Mouse (Mus musculus) neural tube, postnatal 0 days (tissue): Measurements from ENCODE around the gene Supt16. TPM values are rescaled to one million over a fixed set of nuclear protein-coding genes. Genes with fewer than 3 reads are reported as not detected.

Experiments
- polyA plus RNA-seq: library from polyadenylated mRNA; unstranded; fragments of >200 nt; fragmentation: Nextera tagmentation; extraction: Ambion mirVana; gene quantifications from 2 replicates; pipeline ENCODE4 v1.2.1, GENCODE M21; 2015

The Supt16 gene
- polyA plus RNA-seq = 35.4 and 35.9 TPM in 2 replicates

DNA sequence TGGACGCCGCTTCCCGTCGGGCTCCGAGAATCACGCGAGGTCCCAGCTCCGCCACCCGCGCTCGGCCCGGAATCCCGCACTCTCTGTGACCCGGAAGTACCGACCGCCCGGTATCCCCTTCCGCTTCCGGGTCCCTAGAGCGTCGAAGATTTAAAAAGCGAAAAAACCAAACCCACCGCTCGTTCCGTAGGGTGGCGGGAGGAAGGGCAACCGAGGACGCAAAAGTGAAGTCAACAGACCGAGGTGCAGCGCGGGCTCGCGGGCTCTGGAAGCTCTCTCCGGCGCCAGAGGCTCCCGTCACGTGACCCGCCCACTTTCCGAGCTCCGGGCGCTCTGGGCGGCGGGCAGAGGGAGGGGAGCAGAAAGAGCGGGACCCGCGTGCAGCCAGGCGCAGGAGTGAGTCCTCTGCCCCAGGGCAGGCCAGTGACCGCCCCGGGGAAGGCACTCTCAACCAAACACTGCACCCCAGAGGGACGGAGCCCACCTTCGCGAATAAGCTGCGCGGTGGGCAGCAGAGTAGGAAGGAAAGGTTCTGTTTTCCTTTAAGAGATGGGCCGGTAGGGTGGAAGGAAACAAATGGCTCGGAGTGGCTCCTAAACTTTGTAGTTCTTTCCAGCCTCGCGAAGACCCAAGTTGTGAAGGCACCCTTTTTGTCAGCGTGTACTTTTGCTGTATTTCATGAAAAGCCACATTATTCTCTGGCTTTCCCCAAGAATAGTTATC lies at the start of gene Supt16:
Gene Supt16 (minus strand): TSS at position 261 of the 723 bp plus-strand sequence.

Other genes starting within 250 kb of the Supt16 start
- gene Arhgef40, start 212.7 kb downstream of the Supt16 start, polyA plus RNA-seq = 65.4 and 73.4 TPM in 2 replicates
- 0.19 and 0.55 TPM in 2 replicates for gene Tmem253, start 181.8 kb downstream of the Supt16 start, polyA plus RNA-seq
- 22.6 and 23.4 TPM in 2 replicates for gene Zfp219, start 176.7 kb downstream of the Supt16 start, polyA plus RNA-seq
- gene Olfr221, start 155.0 kb downstream of the Supt16 start, polyA plus RNA-seq = not detected in 2 replicates
- gene Hnrnpc, start 93.4 kb downstream of the Supt16 start, polyA plus RNA-seq = 215 and 230 TPM in 2 replicates
- gene Rpgrip1, start 86.7 kb downstream of the Supt16 start, polyA plus RNA-seq = 36.4 and 40.0 TPM in 2 replicates
- 23.2 and 32.0 TPM in 2 replicates for gene Chd8, start 60.4 kb upstream of the Supt16 start, polyA plus RNA-seq
- gene Tox4, start 81.7 kb upstream of the Supt16 start, polyA plus RNA-seq = 40.7 and 41.4 TPM in 2 replicates
- gene Rab2b, start 82.1 kb upstream of the Supt16 start, polyA plus RNA-seq = 31.1 and 39.5 TPM in 2 replicates
- 24.7 and 26.9 TPM in 2 replicates for gene Mettl3, start 107.7 kb upstream of the Supt16 start, polyA plus RNA-seq
- gene Sall2, start 131.3 kb upstream of the Supt16 start, polyA plus RNA-seq = 30.9 and 36.8 TPM in 2 replicates
- gene Olfr1513, start 159.0 kb upstream of the Supt16 start, polyA plus RNA-seq = not detected in 2 replicates
- gene Olfr1512, start 181.8 kb upstream of the Supt16 start, polyA plus RNA-seq = 0.14 and 0.24 TPM in 2 replicates
- gene Olfr1511, start 200.0 kb upstream of the Supt16 start, polyA plus RNA-seq = 0.23 and 0.36 TPM in 2 replicates
- gene Olfr1510, start 217.0 kb upstream of the Supt16 start, polyA plus RNA-seq = not detected in 2 replicates
- gene Olfr1509, start 245.6 kb upstream of the Supt16 start, polyA plus RNA-seq = not detected in 2 replicates